Mouse (Mus musculus): Measurements from ENCODE around the gene Rgs12. TPM values are rescaled to one million over a fixed set of nuclear protein-coding genes. Genes with fewer than 3 reads are reported as not detected.

Gene Rgs12
- polyA plus RNA-seq, 1 experiment from 2014 or later = 62.4 TPM

GRCm38 (mm10) chr5:35033068-35033467 is 83.8 kb downstream of the Rgs12 start:
- H3K4me2 ChIP-seq (ENCODE audit: low read length) = no peak overlapping the region
- 0 out of 2 replicates have a peak, but pooled peaks cover 4% of the 10 kb centered on the region for H3K4me1 ChIP-seq (replicated peaks; ENCODE audit: control insufficient read depth, insufficient read depth, low read length)
- 0 out of 2 replicates have a peak, but pooled peaks have one; percentile 37 for ATAC-seq
- H3K27ac ChIP-seq (ENCODE audit: low read length) = peak overlapping the region; percentile 36
- no peaks in the 10 kb centered on the region for H3K9me3 ChIP-seq (ENCODE audit: control insufficient read depth, low read length)
- H3K9ac ChIP-seq (replicated peaks; ENCODE audit: low read depth, low read length) = no peak overlapping the region
- WGBS = 66% methylated on average over 5 of the region's 5 CpGs
- peaks cover 14% of the 10 kb centered on the region for H3K36me3 ChIP-seq (ENCODE audit: control insufficient read depth, insufficient read depth)
- no peaks in the 10 kb centered on the region for H3K27me3 ChIP-seq (replicated peaks; ENCODE audit: control insufficient read depth, insufficient read depth, low read length)
- no peak overlapping the region for H3K4me3 ChIP-seq (replicated peaks; ENCODE audit: low read length)

- no peak overlapping the region for H3K4me3 ChIP-seq (replicated peaks; ENCODE audit: low read length)
- no peaks in the 10 kb centered on the region for H3K27me3 ChIP-seq (replicated peaks; ENCODE audit: control insufficient read depth, insufficient read depth, low read length)
- H3K36me3 ChIP-seq (ENCODE audit: control insufficient read depth, insufficient read depth) = peaks cover 11% of the 10 kb centered on the region
- H3K4me2 ChIP-seq (ENCODE audit: low read length) = no peak overlapping the region
- no peak for ATAC-seq
- 58% methylated on average over 1 of the region's 1 CpGs for WGBS
- H3K9ac ChIP-seq (replicated peaks; ENCODE audit: low read depth, low read length) = no peak overlapping the region
- 0 out of 2 replicates have a peak, but pooled peaks cover 4% of the 10 kb centered on the region for H3K4me1 ChIP-seq (replicated peaks; ENCODE audit: control insufficient read depth, insufficient read depth, low read length)
- no peaks in the 10 kb centered on the region for H3K9me3 ChIP-seq (ENCODE audit: control insufficient read depth, low read length)
- H3K27ac ChIP-seq (ENCODE audit: low read length) = peak overlapping the region; percentile 21; the same call in 1 of the 2 replicates
Measured at GRCm38 (mm10) chr5:35033619-35034018, 84.4 kb downstream of the Rgs12 start.

- no peak for ATAC-seq
- no peaks in the 10 kb centered on the region for H3K27me3 ChIP-seq (replicated peaks; ENCODE audit: control insufficient read depth, insufficient read depth, low read length)
- H3K9ac ChIP-seq (replicated peaks; ENCODE audit: low read depth, low read length) = no peak overlapping the region
- WGBS = 96% methylated on average over 5 of the region's 5 CpGs
- H3K4me3 ChIP-seq (replicated peaks; ENCODE audit: low read length) = no peak overlapping the region
- 0 out of 2 replicates have a peak, but pooled peaks cover 4% of the 10 kb centered on the region for H3K4me1 ChIP-seq (replicated peaks; ENCODE audit: control insufficient read depth, insufficient read depth, low read length)
- no peak overlapping the region for H3K4me2 ChIP-seq (ENCODE audit: low read length)
- H3K9me3 ChIP-seq (ENCODE audit: control insufficient read depth, low read length) = no peaks in the 10 kb centered on the region
- no peak overlapping the region for H3K27ac ChIP-seq (ENCODE audit: low read length)
- H3K36me3 ChIP-seq (ENCODE audit: control insufficient read depth, insufficient read depth) = peaks cover 6% of the 10 kb centered on the region
Measured at GRCm38 (mm10) chr5:35035141-35035540, 85.9 kb downstream of the Rgs12 start.

- WGBS = 79% methylated on average over 4 of the region's 4 CpGs
- Histone ChIP-seq H3K4me3 (replicated peaks; ENCODE audit: low read length) (no peak overlapping the region), H3K27me3 (replicated peaks; ENCODE audit: control insufficient read depth, insufficient read depth, low read length) (no peaks in the 10 kb centered on the region), H3K4me2 (ENCODE audit: low read length) (no peak overlapping the region), H3K9me3 (ENCODE audit: control insufficient read depth, low read length) (no peaks in the 10 kb centered on the region), H3K27ac (ENCODE audit: low read length) (no peak overlapping the region), H3K36me3 (ENCODE audit: control insufficient read depth, insufficient read depth) (peaks cover 6% of the 10 kb centered on the region), H3K9ac (replicated peaks; ENCODE audit: low read depth, low read length) (no peak overlapping the region), H3K4me1 (replicated peaks; ENCODE audit: control insufficient read depth, insufficient read depth, low read length) (0 out of 2 replicates have a peak, but pooled peaks cover 4% of the 10 kb centered on the region)
- no peak for ATAC-seq
Measured at GRCm38 (mm10) chr5:35035795-35036194, 86.5 kb downstream of the Rgs12 start.

- Histone ChIP-seq H3K4me3 (replicated peaks; ENCODE audit: low read length) (no peak overlapping the region), H3K9ac (replicated peaks; ENCODE audit: low read depth, low read length) (no peak overlapping the region), H3K27ac (ENCODE audit: low read length) (no peak overlapping the region), H3K27me3 (replicated peaks; ENCODE audit: control insufficient read depth, insufficient read depth, low read length) (no peaks in the 10 kb centered on the region), H3K36me3 (ENCODE audit: control insufficient read depth, insufficient read depth) (peaks cover 4% of the 10 kb centered on the region), H3K4me2 (ENCODE audit: low read length) (no peak overlapping the region), H3K9me3 (ENCODE audit: control insufficient read depth, low read length) (no peaks in the 10 kb centered on the region), H3K4me1 (replicated peaks; ENCODE audit: control insufficient read depth, insufficient read depth, low read length) (0 out of 2 replicates have a peak, but pooled peaks cover 4% of the 10 kb centered on the region)
- no peak for ATAC-seq
Measured at GRCm38 (mm10) chr5:35037438-35037837, 88.2 kb downstream of the Rgs12 start.

GRCm38 (mm10) chr5:35041268-35041829 is 92.1 kb downstream of the Rgs12 start, which contains the start of gene Hgfac:
Gene Hgfac (plus strand): TSS chr5:35041509.
- WGBS = 72% methylated on average over 6 of the region's 6 CpGs
- Histone ChIP-seq H3K36me3 (ENCODE audit: control insufficient read depth, insufficient read depth) (no peaks in the 10 kb centered on the region), H3K4me2 (ENCODE audit: low read length) (no peak within 1 kb of the TSS), H3K27ac (ENCODE audit: low read length) (no peak within 1 kb of the TSS), H3K4me1 (replicated peaks; ENCODE audit: control insufficient read depth, insufficient read depth, low read length) (no peaks in the 10 kb centered on the region), H3K9ac (replicated peaks; ENCODE audit: low read depth, low read length) (no peak within 1 kb of the TSS), H3K27me3 (replicated peaks; ENCODE audit: control insufficient read depth, insufficient read depth, low read length) (no peaks in the 10 kb centered on the region), H3K9me3 (ENCODE audit: control insufficient read depth, low read length) (no peaks in the 10 kb centered on the region), H3K4me3 (replicated peaks; ENCODE audit: low read length) (no peak within 1 kb of the TSS)
- ATAC-seq = no peak

GRCm38 (mm10) chr5:35042431-35043109 is 93.3 kb downstream of the Rgs12 start:
- Histone ChIP-seq H3K36me3 (ENCODE audit: control insufficient read depth, insufficient read depth) (no peaks in the 10 kb centered on the region), H3K4me3 (replicated peaks; ENCODE audit: low read length) (no peak overlapping the region), H3K4me2 (ENCODE audit: low read length) (no peak overlapping the region), H3K9ac (replicated peaks; ENCODE audit: low read depth, low read length) (no peak overlapping the region), H3K27me3 (replicated peaks; ENCODE audit: control insufficient read depth, insufficient read depth, low read length) (no peaks in the 10 kb centered on the region), H3K4me1 (replicated peaks; ENCODE audit: control insufficient read depth, insufficient read depth, low read length) (no peaks in the 10 kb centered on the region), H3K27ac (ENCODE audit: low read length) (no peak overlapping the region), H3K9me3 (ENCODE audit: control insufficient read depth, low read length) (no peaks in the 10 kb centered on the region)
- peak; percentile 37 for ATAC-seq
- WGBS = 75% methylated on average over 10 of the region's 10 CpGs

GRCm38 (mm10) chr5:35043110-35043451 is 93.8 kb downstream of the Rgs12 start:
- H3K27me3 ChIP-seq (replicated peaks; ENCODE audit: control insufficient read depth, insufficient read depth, low read length) = no peaks in the 10 kb centered on the region
- H3K27ac ChIP-seq (ENCODE audit: low read length) = no peak overlapping the region
- no peak overlapping the region for H3K4me2 ChIP-seq (ENCODE audit: low read length)
- no peaks in the 10 kb centered on the region for H3K9me3 ChIP-seq (ENCODE audit: control insufficient read depth, low read length)
- ATAC-seq = peak; percentile 90
- 18% methylated on average over 1 of the region's 1 CpGs for WGBS
- H3K36me3 ChIP-seq (ENCODE audit: control insufficient read depth, insufficient read depth) = no peaks in the 10 kb centered on the region
- no peak overlapping the region for H3K9ac ChIP-seq (replicated peaks; ENCODE audit: low read depth, low read length)
- H3K4me1 ChIP-seq (replicated peaks; ENCODE audit: control insufficient read depth, insufficient read depth, low read length) = no peaks in the 10 kb centered on the region
- no peak overlapping the region for H3K4me3 ChIP-seq (replicated peaks; ENCODE audit: low read length)

GRCm38 (mm10) chr5:35050541-35050940 is 101.3 kb downstream of the Rgs12 start:
- no peak for ATAC-seq
- H3K27ac ChIP-seq (ENCODE audit: low read length) = no peak overlapping the region
- H3K4me1 ChIP-seq (replicated peaks; ENCODE audit: control insufficient read depth, insufficient read depth, low read length) = 0 out of 2 replicates have a peak, but pooled peaks cover 3% of the 10 kb centered on the region
- H3K27me3 ChIP-seq (replicated peaks; ENCODE audit: control insufficient read depth, insufficient read depth, low read length) = no peaks in the 10 kb centered on the region
- H3K36me3 ChIP-seq (ENCODE audit: control insufficient read depth, insufficient read depth) = no peaks in the 10 kb centered on the region
- H3K9me3 ChIP-seq (ENCODE audit: control insufficient read depth, low read length) = no peaks in the 10 kb centered on the region
- H3K4me3 ChIP-seq (replicated peaks; ENCODE audit: low read length) = no peak overlapping the region
- no peak overlapping the region for H3K4me2 ChIP-seq (ENCODE audit: low read length)
- no peak overlapping the region for H3K9ac ChIP-seq (replicated peaks; ENCODE audit: low read depth, low read length)
- 78% methylated on average over 5 of the region's 5 CpGs for WGBS

Measured in forebrain, embryonic 16.5 days (tissue).